Mouse (Mus musculus) small intestine, adult 2 months (tissue): Measurements from ENCODE around the gene Dab2.

Experiments
- CTCF ChIP-seq: fragments of 200-500 bp; IDR thresholded peaks from 2 replicates; pipeline ENCODE4 v1.5.1; 2012; ENCODE audit warnings: low read depth, mild to moderate bottlenecking, control low read depth, inconsistent platforms, low read length, moderate library complexity, mixed read lengths; ENCODE audit not compliant: insufficient replicate concordance, insufficient read length; ENCODE audit errors: extremely low read depth
- POLR2A ChIP-seq: fragments of 200-500 bp; IDR thresholded peaks from 2 replicates; pipeline ENCODE4 v1.6.1; 2012; ENCODE audit warnings: low read depth, mild to moderate bottlenecking, control low read depth, inconsistent platforms, low read length, moderate library complexity

DNA sequence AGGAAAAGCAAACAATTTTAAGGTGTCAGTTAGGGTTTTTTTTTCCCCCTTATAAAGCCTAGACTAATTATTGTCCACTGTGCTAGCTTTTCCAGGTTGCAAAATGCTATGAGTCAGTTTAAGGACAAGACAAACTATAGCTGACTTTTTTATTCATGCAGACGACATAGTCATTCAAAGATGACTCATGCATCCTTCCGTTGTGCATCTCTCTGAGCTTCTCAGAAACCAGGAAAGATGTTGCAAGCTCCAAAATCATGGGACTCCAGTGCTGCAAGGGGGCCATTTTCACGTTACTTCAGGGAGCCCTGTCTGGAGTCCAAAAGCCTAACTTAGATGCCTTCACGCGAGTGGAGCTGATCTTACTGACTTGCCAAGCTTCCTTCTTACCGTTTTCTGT is 111.7 kb downstream of the Dab2 start:
- TF ChIP-seq POLR2A (no peak), CTCF (no peak)
